Mouse (Mus musculus) skeletal muscle tissue, adult 2 months (tissue): ENCODE measurements at regions not wholly inside any gene's neighbourhood (a gene's known extent, or its start where the extent isn't known, plus 50 kb on each side); places are given as distances from the start of the nearest gene placed in this dataset.
A peak's percentile ranks its signal among the peaks of the same experiment; 100 is the strongest.

Experiments used
- DNase-seq: peaks from one replicate; pipeline ENCODE4 v3.0.0-alpha.2; 2012; ENCODE audit warnings: low read depth, low spot score

DNA sequence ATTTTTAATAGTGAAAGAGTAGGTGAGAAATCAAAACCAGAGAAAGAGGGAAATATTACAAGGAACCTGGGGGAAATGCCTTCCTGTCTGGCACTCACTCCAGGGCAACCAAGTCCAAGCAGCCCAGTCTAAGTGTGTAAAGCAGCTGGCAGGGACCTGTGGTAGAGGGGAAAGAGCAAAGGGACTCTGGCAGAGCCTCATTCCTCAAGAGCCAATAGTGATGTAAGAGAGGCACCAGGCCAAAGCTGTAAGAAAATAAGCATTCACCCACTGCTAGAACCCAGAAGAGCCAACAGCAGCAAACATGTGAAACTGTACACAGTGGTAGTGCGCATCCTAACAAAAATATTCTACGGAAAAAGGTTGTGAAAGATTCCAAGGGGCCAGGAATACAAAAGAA lies 301.7 kb downstream of the Sox4 start:
- DNase-seq = peak; percentile 56

DNA sequence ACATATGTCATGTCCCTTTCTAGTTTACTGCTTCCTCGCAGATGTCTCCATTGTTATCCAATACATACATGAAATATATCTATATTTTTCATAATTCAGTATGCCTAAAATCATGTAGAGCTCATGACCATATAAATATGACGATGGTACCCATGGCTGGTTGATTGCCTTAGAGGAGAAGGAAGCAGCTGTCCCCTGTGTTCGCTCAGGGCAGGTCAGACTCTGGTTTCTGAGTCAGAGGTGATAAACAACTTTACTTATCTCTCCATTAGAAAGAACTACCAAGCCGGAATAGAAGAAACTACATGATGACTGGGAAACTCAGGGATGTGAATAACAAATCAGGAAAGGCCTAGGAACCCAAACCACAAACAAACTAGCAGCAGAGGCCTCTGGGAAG lies 307.6 kb downstream of the Sox4 start:
- no peak for DNase-seq

DNA sequence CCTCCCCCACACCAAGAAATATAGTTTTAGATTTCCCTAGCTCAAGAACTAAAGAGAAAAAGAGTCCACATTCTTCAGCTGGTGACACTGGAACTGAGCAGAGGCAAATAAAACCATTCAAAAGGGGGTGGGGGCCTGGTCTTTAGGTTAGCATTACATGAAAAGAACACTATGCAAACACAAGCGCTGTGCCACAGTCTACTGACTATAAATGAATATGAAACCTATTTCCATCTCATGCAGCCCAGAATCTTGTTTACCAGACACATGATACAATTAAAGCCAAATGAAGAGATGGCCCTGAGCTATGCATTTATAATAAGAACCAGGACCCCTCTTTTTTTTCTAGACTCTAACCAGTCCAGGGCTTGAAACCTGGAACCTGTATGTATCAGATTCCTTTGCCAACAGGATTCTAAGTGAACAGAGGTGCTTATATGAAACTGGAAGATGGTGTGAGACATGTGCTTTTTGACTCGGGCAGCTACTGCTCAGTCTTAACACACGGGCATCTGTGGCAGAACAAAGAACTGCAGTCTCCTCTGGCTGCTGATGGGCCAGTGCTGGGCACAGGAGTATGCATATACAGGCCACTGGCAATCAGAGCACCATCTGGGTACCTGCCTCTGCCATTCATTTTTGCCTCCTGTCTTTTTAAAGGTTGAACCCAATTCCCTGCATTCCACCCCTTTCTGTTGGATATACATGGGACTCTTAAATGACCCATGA lies 308.5 kb downstream of the Sox4 start:
- no peak for DNase-seq

DNA sequence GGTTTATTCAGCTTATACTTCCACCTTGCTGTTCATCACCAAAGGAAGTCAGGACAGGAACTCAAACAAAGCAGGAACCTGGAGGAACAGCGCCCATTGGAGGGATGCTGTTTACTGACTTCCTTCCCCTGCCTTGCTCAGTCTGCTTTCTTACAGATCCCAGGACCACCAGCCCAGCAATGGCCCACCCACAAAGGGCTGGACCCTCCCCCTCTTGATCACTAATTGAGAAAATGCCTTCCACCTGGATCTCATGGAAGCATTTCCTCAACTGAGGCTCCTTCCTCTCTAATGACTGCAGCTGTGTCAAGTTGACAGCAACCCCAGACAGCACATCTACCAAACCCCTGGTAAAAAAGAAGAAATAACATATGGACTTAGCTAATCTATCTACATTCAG lies 312.7 kb downstream of the Sox4 start:
- DNase-seq = no peak

DNA sequence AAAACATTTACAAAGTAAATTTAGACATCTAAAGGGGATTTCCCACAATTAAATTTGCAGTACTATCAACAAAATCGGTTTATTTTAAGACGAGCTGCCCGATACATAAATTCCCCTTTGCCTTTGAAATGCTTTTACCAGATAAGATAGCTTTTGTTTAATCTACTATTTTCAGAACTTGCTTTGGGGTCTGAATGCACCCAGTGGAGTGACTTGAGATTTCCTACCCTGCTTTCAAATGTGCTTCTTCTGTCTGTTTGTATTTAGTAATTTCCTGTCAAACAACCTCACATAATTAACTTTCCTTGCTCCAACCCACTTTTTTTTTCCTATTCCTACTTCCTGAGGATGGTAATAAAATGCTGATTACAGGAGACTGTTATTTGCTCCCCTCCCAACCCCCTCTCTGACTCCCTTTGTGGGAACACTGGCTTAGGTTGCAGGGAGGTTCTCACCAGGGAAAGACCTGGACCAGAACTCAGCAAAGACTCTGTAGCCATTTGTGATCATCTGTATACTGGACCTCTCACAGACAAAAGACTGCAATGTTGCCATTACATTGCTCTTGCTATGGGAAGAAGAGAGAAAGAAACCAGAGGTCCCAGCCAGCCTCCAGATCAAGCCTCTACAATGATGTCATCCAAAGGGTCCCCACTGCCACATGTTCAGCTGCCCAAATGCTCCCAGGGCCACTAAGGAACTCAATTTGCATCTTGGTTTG lies 318.1 kb downstream of the Sox4 start:
- DNase-seq = no peak

DNA sequence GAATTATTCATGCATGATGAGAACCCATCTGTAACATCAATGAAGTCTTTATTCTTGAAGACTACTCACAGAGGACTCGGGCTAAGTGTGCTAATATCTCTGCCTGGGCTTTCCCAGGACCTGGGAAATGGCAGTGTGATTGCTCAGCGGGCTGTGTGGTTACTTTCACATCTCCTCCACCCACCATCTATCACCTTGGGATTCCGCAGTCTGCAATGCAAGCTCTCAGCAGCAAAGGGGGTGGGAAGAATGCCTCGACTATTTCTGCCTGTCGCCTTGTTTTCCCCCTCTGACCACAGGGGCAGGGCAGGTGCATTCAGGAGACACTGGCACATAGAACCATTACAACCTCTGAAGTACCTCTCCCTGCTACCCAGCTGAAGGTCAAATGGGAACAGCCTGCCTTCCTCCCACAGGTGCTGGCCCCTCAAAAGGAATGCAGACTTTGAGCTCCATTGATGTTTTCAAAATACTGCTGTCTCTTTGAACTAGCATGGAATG lies 319.9 kb downstream of the Sox4 start:
- DNase-seq = no peak

DNA sequence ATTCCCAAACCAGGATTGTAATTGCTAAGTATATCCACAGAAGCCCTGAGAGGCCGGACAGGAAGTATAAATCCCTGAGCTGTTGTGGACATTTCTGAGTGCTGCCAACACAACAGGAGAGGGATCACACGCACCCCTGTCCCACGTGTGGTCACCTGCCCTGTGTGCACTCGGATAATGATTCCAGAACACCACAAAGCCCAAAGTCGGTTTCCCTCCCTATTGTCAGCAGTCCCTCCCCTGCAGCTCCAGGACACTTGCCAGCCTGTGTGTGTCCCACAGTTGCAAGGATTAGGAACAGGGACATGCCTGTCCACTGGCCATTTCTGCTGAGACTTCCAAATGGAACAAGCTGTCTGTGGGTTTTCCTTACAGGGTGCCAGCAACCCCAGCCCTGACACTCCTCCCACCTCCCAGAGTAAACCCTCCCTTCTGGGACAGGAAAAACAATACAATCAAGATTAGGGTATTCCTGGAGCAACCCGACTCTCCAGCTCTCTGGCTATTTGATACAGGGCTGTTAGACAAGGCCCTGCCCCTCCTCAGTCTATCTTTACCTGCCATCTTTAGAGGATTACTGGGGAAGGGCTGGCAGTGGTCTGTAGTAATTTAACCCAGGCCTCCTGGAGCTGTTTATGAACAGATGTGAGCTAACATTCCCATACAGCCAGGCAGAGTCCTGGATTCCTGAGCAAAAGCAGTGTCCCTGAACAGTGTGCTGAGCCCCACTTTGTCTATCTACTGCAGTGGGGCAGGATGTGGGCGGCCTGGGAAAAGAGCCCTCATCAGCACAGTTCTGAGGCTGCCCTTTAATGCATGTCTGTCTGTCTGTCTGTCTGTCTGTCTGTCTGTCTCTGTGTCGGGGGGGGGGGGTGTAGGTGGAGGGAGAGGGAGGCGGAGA lies 323.8 kb downstream of the Sox4 start:
- DNase-seq = peak; percentile 36

DNA sequence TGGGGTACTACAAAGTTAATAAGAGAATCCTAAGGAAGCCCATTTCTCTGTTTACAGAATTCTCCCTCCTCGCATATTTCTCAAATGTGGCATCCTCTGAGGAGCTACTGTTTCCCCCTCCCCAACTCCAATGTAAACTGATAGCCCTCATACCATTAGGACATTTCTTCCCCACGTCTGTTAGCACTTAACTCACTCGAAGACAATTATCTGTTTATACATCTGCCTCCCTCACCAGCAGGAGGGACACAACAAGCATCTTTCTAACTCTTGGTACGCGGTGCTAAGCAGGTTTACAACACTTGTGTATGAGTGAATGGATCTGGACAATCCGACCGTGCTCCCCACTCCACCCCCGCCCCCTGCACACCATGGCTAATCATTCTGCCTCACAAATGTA lies 324.8 kb downstream of the Sox4 start:
- DNase-seq = no peak

DNA sequence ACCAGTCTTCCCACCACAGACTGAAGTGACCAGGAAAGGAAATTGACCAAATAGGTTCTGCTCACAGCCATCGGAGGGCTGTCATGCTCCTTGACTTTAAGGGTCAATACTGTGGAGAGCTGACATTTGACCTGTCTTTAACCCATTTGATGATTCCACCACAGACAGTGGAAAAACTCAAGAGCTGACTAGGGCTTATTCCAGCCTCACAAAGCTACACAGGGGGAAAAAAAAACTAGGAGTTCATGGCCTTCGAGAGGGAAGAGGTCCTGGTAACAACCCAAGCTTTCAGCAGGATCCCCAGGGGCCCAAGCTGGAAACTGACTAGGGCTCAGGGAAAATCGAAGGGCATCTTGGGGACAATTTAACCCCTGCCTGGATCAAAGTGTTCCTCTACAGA lies 334.6 kb downstream of the Sox4 start:
- DNase-seq = peak; percentile 39

DNA sequence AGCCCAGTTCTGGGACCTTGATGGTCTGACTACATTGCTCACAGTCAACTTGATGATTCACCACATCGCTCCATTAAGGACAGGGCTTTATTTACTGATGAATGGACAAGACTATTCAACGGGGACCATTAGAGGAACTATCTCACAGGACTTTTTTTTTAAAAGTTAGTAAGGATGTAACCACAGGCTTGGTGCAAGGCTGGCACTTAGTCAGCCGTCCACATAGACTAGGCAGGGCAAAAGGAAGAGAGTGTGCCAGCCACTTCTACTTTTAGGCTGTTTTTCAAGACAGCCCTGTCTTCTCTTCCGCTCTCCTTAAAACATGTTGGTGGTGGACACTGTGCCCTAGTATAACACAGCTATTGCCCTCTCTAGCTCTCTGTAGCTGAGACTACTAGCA lies 336.0 kb downstream of the Sox4 start:
- peak; percentile 16 for DNase-seq

DNA sequence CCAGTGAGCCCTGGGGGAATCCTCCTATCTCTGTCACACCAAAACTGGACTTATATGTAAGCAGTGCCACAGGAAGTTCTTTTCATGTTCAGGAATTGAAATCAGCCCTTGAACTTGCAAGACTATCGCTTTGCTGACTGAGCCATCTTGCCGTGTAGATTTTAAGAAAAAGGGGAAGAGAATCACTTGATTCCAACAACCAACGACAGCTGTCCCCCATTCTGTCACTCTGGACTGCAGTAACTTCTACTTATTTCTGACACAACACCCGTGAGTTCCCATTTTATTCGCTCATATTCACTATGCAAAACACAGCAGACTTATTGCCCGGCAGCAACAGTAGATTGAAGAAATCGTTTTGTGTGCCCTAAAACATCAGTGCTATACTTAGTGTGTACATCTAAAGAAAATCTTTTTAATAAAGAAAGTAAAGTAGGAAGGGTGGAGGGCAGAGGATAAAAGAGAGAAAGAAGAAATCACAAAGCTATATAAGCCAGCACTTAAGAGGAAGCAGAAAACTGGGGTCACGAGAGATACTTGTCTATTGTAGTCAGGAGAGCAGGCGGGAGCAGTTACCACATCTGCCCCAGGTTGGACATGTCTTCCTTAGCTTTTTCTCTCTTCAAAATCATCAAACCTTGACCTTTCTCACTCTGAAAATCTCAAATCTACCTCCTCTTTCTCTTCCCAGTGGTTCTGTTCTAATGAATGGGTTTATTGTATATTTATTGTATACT lies 336.7 kb downstream of the Sox4 start:
- DNase-seq = peak; percentile 32

DNA sequence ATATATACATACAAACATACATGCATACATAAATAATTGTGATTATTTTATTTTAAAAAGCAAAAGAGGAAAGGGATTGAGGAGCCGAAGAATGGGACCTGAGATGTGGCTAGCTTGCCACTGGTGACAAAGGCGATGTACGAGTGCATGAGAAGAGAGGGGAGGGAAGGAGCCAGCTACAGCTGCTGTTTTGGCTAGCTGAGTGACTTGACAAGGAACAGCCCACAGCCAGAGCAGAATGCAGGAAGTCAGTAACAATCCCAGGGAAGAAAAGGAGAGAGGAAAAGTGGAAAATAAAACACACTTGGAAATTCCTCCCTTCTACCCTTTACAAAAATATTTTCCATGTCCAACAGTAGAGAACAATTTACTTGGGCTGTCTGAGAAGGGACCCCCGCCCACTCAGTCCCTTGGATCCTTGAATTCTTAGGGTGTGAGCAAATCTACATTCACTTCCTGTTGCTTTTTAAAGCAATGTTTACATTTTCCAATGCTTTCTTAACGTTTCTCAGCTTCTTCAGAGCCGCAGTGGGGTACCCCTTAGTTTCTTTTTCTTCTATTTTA lies 345.9 kb downstream of the Sox4 start:
- DNase-seq = no peak

DNA sequence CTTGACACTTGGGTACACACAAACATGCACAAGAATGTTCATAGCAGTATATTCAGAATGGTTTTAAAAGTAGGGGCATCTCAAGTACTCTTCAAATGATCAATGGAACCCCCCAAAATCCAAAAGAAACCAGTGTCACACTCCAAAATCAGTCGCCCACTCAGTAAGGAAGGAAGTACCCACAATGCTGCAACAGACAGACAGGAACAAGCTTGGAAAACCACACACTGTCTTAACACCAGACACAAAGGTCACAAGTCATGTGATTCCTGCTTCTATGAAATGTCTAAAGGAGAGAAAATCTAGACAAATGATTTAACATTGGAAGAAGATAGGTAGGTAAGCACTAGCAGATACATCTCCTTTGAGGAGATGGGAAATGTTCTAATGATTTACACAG lies 346.9 kb downstream of the Sox4 start:
- no peak for DNase-seq

DNA sequence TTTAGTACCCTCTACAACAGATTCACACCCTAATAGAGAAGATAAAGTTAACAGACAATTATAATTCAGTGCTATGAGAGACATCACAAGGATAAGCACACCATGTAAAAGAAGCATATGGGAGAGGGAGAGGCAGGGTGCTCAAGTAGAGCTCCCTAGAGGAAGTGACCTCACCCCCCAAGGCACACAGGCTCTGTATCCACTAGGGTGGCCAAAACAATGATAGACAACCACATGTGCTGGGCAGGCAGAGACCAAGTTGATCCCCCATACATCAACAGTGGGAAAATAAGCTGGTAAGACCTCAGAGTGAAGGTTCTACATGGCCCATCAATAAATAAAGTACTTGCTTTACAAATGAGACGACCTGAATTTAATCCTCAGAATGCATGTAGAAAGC lies 347.7 kb downstream of the Sox4 start:
- DNase-seq = no peak

DNA sequence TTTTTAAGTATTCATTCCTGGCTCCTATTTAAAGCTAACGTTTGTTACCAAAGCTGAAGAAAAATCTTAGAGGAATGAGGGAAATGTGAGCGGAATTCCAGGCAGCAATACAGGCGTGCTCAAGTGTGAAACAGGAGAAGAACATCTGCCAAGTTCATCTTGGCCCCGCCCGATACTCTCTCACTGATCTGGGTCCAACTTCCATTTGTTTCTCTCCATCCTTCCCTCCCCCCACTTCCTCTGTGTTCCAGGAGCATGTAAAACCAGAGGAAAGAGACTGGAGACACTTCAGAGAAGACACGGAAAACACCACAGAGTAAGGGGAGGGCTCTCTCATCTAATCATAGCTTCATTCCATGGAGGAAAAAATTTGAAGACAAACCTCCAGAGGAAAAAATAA lies 346.7 kb downstream of the Gm11361 start:
- peak; percentile 39 for DNase-seq

DNA sequence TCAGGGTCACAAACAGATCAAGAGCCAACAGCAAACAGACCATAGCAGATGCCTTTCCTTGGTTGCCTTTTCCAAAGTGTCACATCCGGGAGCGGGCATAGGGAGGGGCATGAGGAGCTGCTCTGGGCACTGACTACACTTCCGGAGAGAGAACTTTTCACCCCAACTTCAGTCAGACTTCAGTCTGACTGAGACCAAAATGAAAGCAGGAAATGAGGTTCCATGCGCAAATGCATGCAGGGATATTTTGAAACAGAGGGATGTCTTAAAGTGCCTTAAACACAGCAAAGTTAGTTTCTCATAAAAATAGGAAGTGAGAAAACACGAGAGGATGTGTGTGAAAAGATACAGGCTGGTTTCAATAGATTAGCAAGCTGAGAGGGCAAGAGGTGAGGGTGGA lies 343.5 kb downstream of the Gm11361 start:
- no peak for DNase-seq

DNA sequence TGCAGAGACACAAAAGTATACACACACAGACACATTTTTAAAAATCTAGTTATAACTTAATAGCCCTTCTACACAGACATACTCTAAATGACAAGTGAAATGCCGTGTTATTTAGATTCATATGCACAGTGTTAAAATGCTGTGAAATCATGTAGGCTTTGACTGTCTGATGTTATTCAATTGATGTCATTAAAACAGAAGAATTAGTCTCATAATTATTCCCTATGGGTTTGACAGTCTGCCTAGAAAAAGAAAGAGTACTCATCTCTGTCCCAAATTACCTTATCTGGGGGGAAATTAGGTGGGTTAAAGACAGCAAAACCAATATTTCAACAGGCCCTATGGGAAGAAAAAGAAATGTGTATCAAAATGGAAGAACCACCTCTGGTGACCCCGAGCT lies 339.0 kb downstream of the Gm11361 start:
- no peak for DNase-seq

DNA sequence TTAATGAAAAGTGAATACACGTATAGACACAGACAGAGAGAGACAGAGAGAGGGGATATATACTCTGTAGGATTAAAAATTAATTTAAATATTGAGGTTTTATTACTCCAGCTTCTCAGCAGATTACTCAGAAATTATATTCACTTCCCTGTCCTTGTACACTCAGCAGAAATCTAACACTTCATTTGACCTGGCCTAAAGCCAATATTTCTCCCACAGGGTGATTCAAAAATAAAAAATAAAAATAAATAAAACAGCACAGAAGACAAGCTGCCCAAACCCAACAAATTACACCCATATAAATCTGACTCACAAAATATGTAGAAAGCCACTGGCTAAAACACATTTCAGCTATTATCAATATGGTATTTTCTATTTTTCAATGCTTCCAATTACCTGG lies 334.8 kb downstream of the Gm11361 start:
- DNase-seq = peak; percentile 21

DNA sequence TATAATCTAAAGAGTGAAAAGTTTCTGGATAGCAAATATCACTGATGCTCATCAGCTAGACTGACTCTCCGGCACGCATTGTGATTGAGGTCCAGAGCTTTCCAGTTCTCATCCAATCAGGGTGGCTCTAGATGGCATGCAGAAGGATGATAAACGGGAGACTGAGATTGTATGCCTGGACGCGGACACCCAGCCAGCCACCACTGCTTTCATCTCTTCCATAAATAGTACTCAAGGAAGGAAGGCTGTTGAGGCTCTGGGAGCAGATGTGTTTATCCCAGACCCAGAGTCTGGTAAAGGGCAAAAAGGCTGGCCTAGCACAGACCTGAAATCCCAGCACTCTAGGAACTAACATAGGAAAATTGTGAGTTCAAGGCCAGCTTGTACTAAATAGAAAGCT lies 330.6 kb downstream of the Gm11361 start:
- no peak for DNase-seq

DNA sequence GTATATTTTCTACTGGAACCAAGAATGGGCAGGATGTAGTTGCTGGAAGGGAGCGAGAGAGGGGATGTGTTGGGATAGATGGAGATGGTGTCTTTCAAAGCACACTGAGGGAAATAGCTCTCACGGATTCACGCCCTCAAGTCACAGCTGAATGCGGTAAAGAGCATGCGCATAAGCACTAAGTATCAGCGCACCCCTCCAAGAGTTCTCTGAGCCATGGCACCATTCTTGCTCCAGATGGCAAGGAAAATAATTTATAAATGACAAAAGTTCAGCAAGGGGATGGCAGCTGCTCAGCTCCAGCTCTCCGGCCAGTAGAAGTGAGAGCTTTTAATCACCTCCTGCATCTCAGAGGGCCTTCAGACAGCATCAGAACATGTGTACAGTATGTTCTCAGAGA lies 329.4 kb downstream of the Gm11361 start:
- no peak for DNase-seq

DNA sequence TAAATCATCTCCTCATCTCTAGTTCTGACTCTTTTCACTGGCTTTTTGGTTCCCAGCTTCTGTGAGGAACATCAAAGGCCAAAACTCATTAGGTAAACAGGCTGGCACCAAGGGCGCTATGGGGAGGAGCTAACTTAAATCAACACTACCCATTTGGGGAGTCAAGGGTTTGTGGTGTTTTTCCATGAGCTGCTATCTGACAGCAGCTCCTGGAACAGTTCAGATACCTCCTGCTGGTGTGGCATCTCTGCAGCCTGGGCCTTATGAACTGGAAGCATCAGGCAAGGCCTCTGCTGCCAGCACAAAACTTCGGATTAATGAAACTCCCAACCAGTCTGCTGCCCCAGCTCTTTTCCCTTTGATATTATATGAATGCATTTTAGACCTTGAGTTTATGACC lies 328.8 kb downstream of the Gm11361 start:
- DNase-seq = no peak
